Mouse (Mus musculus): ENCODE results near the gene Zmynd8.

- no peak for TF ChIP-seq POLR2A (IDR thresholded peaks at IDR 0.05; ENCODE audit: borderline replicate concordance, extremely low read depth, low read depth, low read length)
- TF ChIP-seq CTCF (IDR thresholded peaks at IDR 0.05; ENCODE audit: insufficient read depth, low read length): no peak
Observed at GRCm38 (mm10) chr2:165878907-165879361, 19.9 kb downstream of the Zmynd8 start.
